In genomic region chr7:96657101-96657830, GRCm38 (mm10) we compare ENCODE assay signal across 10 mouse cellular contexts.
DNase-seq lines count a peak whose midpoint lies in the region; ATAC-seq and TF ChIP-seq lines count a peak whose summit lies in the region.
"Had no signal": no experiment of that assay in that cellular context is flagged by ENCODE, and none has a peak within 500 bp of the region (broad histone marks: within the 10 kb centered on the region; RNA-seq: fewer than 3 reads in every experiment).

No protein-coding gene starts in this region.

- H3K9me3 ChIP-seq in forebrain, embryonic 10.5 days, result no peaks in the 10 kb centered on the region
- no peaks in the 10 kb centered on the region for H3K9me3 ChIP-seq in forebrain, postnatal 0 days (ENCODE audit: low read length)
- H3K9me3 ChIP-seq in kidney, embryonic 16.5 days (ENCODE audit: low read length), result no peaks in the 10 kb centered on the region
- no peaks in the 10 kb centered on the region for H3K9me3 ChIP-seq in limb, embryonic 12.5 days
- H3K9me3 ChIP-seq: liver, embryonic 15.5 days had no signal

- peaks cover 94% of the 10 kb centered on the region for H3K4me1 ChIP-seq in forebrain, embryonic 10.5 days
- H3K4me1 ChIP-seq in forebrain, postnatal 0 days (ENCODE audit: insufficient read depth), result 0 out of 2 replicates have a peak, but pooled peaks cover 2% of the 10 kb centered on the region
- peaks cover 48% of the 10 kb centered on the region for H3K4me1 ChIP-seq in kidney, embryonic 16.5 days (ENCODE audit: insufficient read depth, low read length)
- H3K4me1 ChIP-seq in limb, embryonic 12.5 days (replicated peaks), result peaks cover 97% of the 10 kb centered on the region
- H3K4me1 ChIP-seq: liver, embryonic 15.5 days had no signal

- no peak for TF ChIP-seq CTCF in forebrain, postnatal 0 days (IDR thresholded peaks at IDR 0.05; ENCODE audit: low read depth)
- TF ChIP-seq CTCF in brain, embryonic 14.5 days (IDR thresholded peaks at IDR 0.05; ENCODE audit: borderline replicate concordance, extremely low read depth, insufficient read depth, insufficient read length), result no peak

- peaks cover 5% of the 10 kb centered on the region; the same call in 1 of the 2 replicates for H3K36me3 ChIP-seq in forebrain, embryonic 10.5 days (replicated peaks)
- no peaks in the 10 kb centered on the region for H3K36me3 ChIP-seq in forebrain, postnatal 0 days (ENCODE audit: insufficient read depth)
- no peaks in the 10 kb centered on the region for H3K36me3 ChIP-seq in kidney, embryonic 16.5 days (ENCODE audit: insufficient read depth, low read length)
- H3K36me3 ChIP-seq in limb, embryonic 12.5 days, result no peaks in the 10 kb centered on the region; the same call in 1 of the 2 replicates
- H3K36me3 ChIP-seq: liver, embryonic 15.5 days had no signal

- peak; percentile 47 for DNase-seq in forebrain, embryonic 10.5 days (ENCODE audit: extremely low spot score, low spot score)
- DNase-seq in forebrain, postnatal 0 days, result no peak
- DNase-seq in kidney, adult 18-20 months, result no peak
- peak; percentile 53 for DNase-seq in brain, embryonic 14.5 days (ENCODE audit: low read depth)
- no peak for DNase-seq in layer of hippocampus, postnatal 36 days
- no peak for DNase-seq in layer of hippocampus, adult 8-10 months (ENCODE audit: low spot score in 2 of 2)

- ATAC-seq in forebrain, postnatal 0 days, result no peak
- no peak for ATAC-seq in kidney, embryonic 16.5 days (ENCODE audit: low FRiP score, low TSS enrichment)
- ATAC-seq in limb, embryonic 12.5 days (ENCODE audit: insufficient number of reproducible peaks, insufficient read depth, low FRiP score, low TSS enrichment, low read depth), result peak; percentile 75

- H3K4me2 ChIP-seq in forebrain, postnatal 0 days (ENCODE audit: low read depth), result no peak overlapping the region
- H3K4me2 ChIP-seq in kidney, embryonic 16.5 days (replicated peaks; ENCODE audit: low read depth, low read length), result no peak overlapping the region; the same call in 1 of the 2 replicates
- peak overlapping the region; percentile 41 for H3K4me2 ChIP-seq in limb, embryonic 12.5 days
- H3K4me2 ChIP-seq: liver, embryonic 15.5 days had no signal

- H3K27ac ChIP-seq in forebrain, embryonic 10.5 days, result peak overlapping the region; percentile 74
- no peak overlapping the region for H3K27ac ChIP-seq in forebrain, postnatal 0 days (ENCODE audit: low read depth, low read length)
- no peak overlapping the region for H3K27ac ChIP-seq in kidney, embryonic 16.5 days (ENCODE audit: low read length)
- peak overlapping the region; percentile 86 for H3K27ac ChIP-seq in limb, embryonic 12.5 days
- H3K27ac ChIP-seq: liver, embryonic 15.5 days had no signal

- no peak overlapping the region for H3K9ac ChIP-seq in forebrain, postnatal 0 days
- H3K9ac ChIP-seq in kidney, embryonic 16.5 days (replicated peaks; ENCODE audit: low read length), result 0 out of 2 replicates have a peak overlapping the region, but pooled peaks have one; percentile 12
- no peak overlapping the region for H3K9ac ChIP-seq in limb, embryonic 12.5 days (replicated peaks)
- H3K9ac ChIP-seq: liver, embryonic 15.5 days had no signal

- H3K4me3 ChIP-seq in forebrain, embryonic 10.5 days, result peak overlapping the region; percentile 16; the same call in 1 of the 2 replicates
- no peak overlapping the region for H3K4me3 ChIP-seq in forebrain, postnatal 0 days (ENCODE audit: low read depth, low read length)
- no peak overlapping the region for H3K4me3 ChIP-seq in kidney, embryonic 16.5 days (ENCODE audit: low read length)
- H3K4me3 ChIP-seq in limb, embryonic 12.5 days (replicated peaks), result no peak overlapping the region; the same call in 1 of the 2 replicates
- H3K4me3 ChIP-seq: erythroblast, embryonic 14.5 days; liver, embryonic 15.5 days had no signal

- no peak for TF ChIP-seq POLR2A in brain, embryonic 14.5 days (IDR thresholded peaks at IDR 0.05; ENCODE audit: borderline replicate concordance, extremely low read depth, insufficient read depth, insufficient read length, poor library complexity, severe bottlenecking)

- peaks cover 99% of the 10 kb centered on the region for H3K27me3 ChIP-seq in forebrain, embryonic 10.5 days (ENCODE audit: poor library complexity, severe bottlenecking)
- no peaks in the 10 kb centered on the region for H3K27me3 ChIP-seq in forebrain, postnatal 0 days (ENCODE audit: insufficient read depth, low read length)
- no peaks in the 10 kb centered on the region for H3K27me3 ChIP-seq in kidney, embryonic 16.5 days (ENCODE audit: insufficient read depth, low read length)
- peaks cover 25% of the 10 kb centered on the region for H3K27me3 ChIP-seq in limb, embryonic 12.5 days
- H3K27me3 ChIP-seq: liver, embryonic 15.5 days had no signal

- WGBS in forebrain, embryonic 10.5 days, result 8% methylated on average over 13 of the region's 13 CpGs
- 13% methylated on average over 13 of the region's 13 CpGs for WGBS in forebrain, postnatal 0 days
- WGBS in kidney, embryonic 16.5 days, result 15% methylated on average over 13 of the region's 13 CpGs
- WGBS in limb, embryonic 12.5 days, result 2% methylated on average over 13 of the region's 13 CpGs

Comparison
In these comparisons a context has a peak if more than half of its experiments do, and no peak if none do; other contexts are left out.
1. DNase-seq: peak in forebrain, embryonic 10.5 days (single experiment) and brain, embryonic 14.5 days (single experiment); none in forebrain, postnatal 0 days (single experiment), kidney, adult 18-20 months (single experiment), layer of hippocampus, postnatal 36 days (0 of 2) and layer of hippocampus, adult 8-10 months (0 of 2).
2. H3K27ac ChIP-seq: peak in forebrain, embryonic 10.5 days (single experiment) and limb, embryonic 12.5 days (single experiment); none in forebrain, postnatal 0 days (single experiment) and kidney, embryonic 16.5 days (single experiment).